Mouse (Mus musculus) midbrain, embryonic 15.5 days (tissue): ENCODE measurements around the gene Sdr9c7. TPM values are rescaled to one million over a fixed set of nuclear protein-coding genes. Genes with fewer than 3 reads are reported as not detected.

Experiments
- ATAC-seq: fragments of 200-750 bp; cut with Nextera tagmentation; replicated peaks from 2 replicates; pipeline ENCODE4 v1.8.0; 2017; ENCODE audit warnings: moderate TSS enrichment
- H3K27ac ChIP-seq: fragments of 300-500 bp; sonication (generic); 2 replicates; pipeline ENCODE4 v1.5.1; 2015; ENCODE audit warnings: mild to moderate bottlenecking, inconsistent platforms
- H3K27me3 ChIP-seq: fragments of 300-500 bp; sonication (generic); replicated peaks from 2 replicates; pipeline ENCODE4 v1.6.1; 2015; ENCODE audit warnings: inconsistent platforms
- H3K36me3 ChIP-seq: fragments of 300-500 bp; sonication (generic); replicated peaks from 2 replicates; pipeline ENCODE4 v1.6.1; 2015; ENCODE audit warnings: inconsistent platforms
- H3K4me1 ChIP-seq: fragments of 300-500 bp; sonication (generic); 2 replicates; pipeline ENCODE4 v1.6.1; 2015; ENCODE audit warnings: inconsistent platforms
- H3K4me2 ChIP-seq: fragments of 300-500 bp; sonication (generic); 2 replicates; pipeline ENCODE4 v1.6.1; 2015; ENCODE audit warnings: inconsistent platforms, mild to moderate bottlenecking, moderate library complexity
- H3K4me3 ChIP-seq: fragments of 300-500 bp; sonication (generic); 2 replicates; pipeline ENCODE4 v1.5.1; 2015; ENCODE audit warnings: mild to moderate bottlenecking, inconsistent platforms
- H3K9ac ChIP-seq: fragments of 300-500 bp; sonication (generic); 2 replicates; pipeline ENCODE4 v1.6.1; 2015; ENCODE audit warnings: mild to moderate bottlenecking, inconsistent platforms
- H3K9me3 ChIP-seq: fragments of 300-500 bp; sonication (generic); 2 replicates; pipeline ENCODE4 v1.6.1; 2016; ENCODE audit warnings: inconsistent platforms
- WGBS: fragments of 180-500 bp; shearing (Covaris S2); methylation state at CpG from one replicate; pipeline ENCODE4 v1.1.7; 2015; ENCODE audit warnings: mixed read lengths; 5-methylcytosine and 5-hydroxymethylcytosine counted together
- polyA plus RNA-seq: library from polyadenylated mRNA; unstranded; fragments of >200 nt; fragmentation: Nextera tagmentation; extraction: Ambion mirVana; gene quantifications from 2 replicates; pipeline ENCODE4 v1.2.1, GENCODE M21; 2015

Sdr9c7 gene
- polyA plus RNA-seq, 1 experiment from 2014 or later = not detected

GRCm38 (mm10) chr10:127951390-127951789 lies 53.1 kb downstream of the Sdr9c7 start:
- Histone ChIP-seq H3K9ac (no peak overlapping the region), H3K27ac (no peak overlapping the region), H3K4me1 (no peaks in the 10 kb centered on the region), H3K36me3 (no peaks in the 10 kb centered on the region), H3K9me3 (no peaks in the 10 kb centered on the region), H3K4me2 (no peak overlapping the region), H3K27me3 (no peaks in the 10 kb centered on the region), H3K4me3 (no peak overlapping the region)
- ATAC-seq = no peak
- 86% methylated on average over 9 of the region's 9 CpGs for WGBS

- H3K4me3 ChIP-seq = no peak overlapping the region
- no peak for ATAC-seq
- H3K4me2 ChIP-seq = no peak overlapping the region
- no peaks in the 10 kb centered on the region for H3K4me1 ChIP-seq
- H3K36me3 ChIP-seq = no peaks in the 10 kb centered on the region
- no peak overlapping the region for H3K9ac ChIP-seq
- no peaks in the 10 kb centered on the region for H3K9me3 ChIP-seq
- H3K27ac ChIP-seq = no peak overlapping the region
- WGBS = 81% methylated on average over 4 of the region's 4 CpGs
- H3K27me3 ChIP-seq = no peaks in the 10 kb centered on the region
These were observed 53.5 kb downstream of the Sdr9c7 start for GRCm38 (mm10) chr10:127951821-127952220.

GRCm38 (mm10) chr10:127955034-127955433 lies 56.7 kb downstream of the Sdr9c7 start:
- no peak for ATAC-seq
- Histone ChIP-seq H3K4me3 (no peak overlapping the region), H3K27me3 (no peaks in the 10 kb centered on the region), H3K36me3 (no peaks in the 10 kb centered on the region), H3K4me1 (no peaks in the 10 kb centered on the region), H3K27ac (no peak overlapping the region), H3K9me3 (no peaks in the 10 kb centered on the region), H3K9ac (no peak overlapping the region), H3K4me2 (no peak overlapping the region)
- 77% methylated on average over 4 of the region's 4 CpGs for WGBS

GRCm38 (mm10) chr10:127956168-127956816 lies 58.0 kb downstream of the Sdr9c7 start:
- no peak for ATAC-seq
- Histone ChIP-seq H3K4me3 (no peak overlapping the region), H3K27ac (no peak overlapping the region), H3K4me2 (no peak overlapping the region), H3K36me3 (no peaks in the 10 kb centered on the region), H3K27me3 (no peaks in the 10 kb centered on the region), H3K4me1 (no peaks in the 10 kb centered on the region), H3K9ac (no peak overlapping the region), H3K9me3 (no peaks in the 10 kb centered on the region)
- 58% methylated on average over 16 of the region's 16 CpGs for WGBS

- Histone ChIP-seq H3K27me3 (no peaks in the 10 kb centered on the region), H3K9me3 (no peaks in the 10 kb centered on the region), H3K4me3 (no peak overlapping the region), H3K4me2 (no peak overlapping the region), H3K36me3 (no peaks in the 10 kb centered on the region), H3K4me1 (no peaks in the 10 kb centered on the region), H3K9ac (no peak overlapping the region), H3K27ac (no peak overlapping the region)
- WGBS = 93% methylated on average over 7 of the region's 7 CpGs
- ATAC-seq = no peak
These were observed 60.9 kb downstream of the Sdr9c7 start for GRCm38 (mm10) chr10:127959161-127959679.

Other genes with a start within 250 kb of the Sdr9c7 start
- gene Nemp1, start 231.6 kb upstream of the Sdr9c7 start, polyA plus RNA-seq = 3.3 and 3.7 TPM in 2 replicates
- 1.9 and 2.6 TPM in 2 replicates for gene Nab2, start 229.9 kb upstream of the Sdr9c7 start, polyA plus RNA-seq
- 0.25 and 0.46 TPM in 2 replicates for gene Myo1a, start 193.3 kb upstream of the Sdr9c7 start, polyA plus RNA-seq
- 0.36 TPM in 1 of 2 replicates, not detected in the other for gene Tac2, start 174.0 kb upstream of the Sdr9c7 start, polyA plus RNA-seq
- gene Zbtb39, start 159.0 kb upstream of the Sdr9c7 start, polyA plus RNA-seq = 4.0 and 4.2 TPM in 2 replicates
- 1.2 and 1.8 TPM in 2 replicates for gene Gpr182, start 146.8 kb upstream of the Sdr9c7 start, polyA plus RNA-seq
- not detected in 2 replicates for gene Rdh1, start 138.8 kb upstream of the Sdr9c7 start, polyA plus RNA-seq
- gene Rdh16f1, start 138.7 kb upstream of the Sdr9c7 start, polyA plus RNA-seq = not detected in 2 replicates
- 0.12 and 0.31 TPM in 2 replicates for gene Rdh9, start 122.1 kb upstream of the Sdr9c7 start, polyA plus RNA-seq
- gene Rdh16, start 97.4 kb upstream of the Sdr9c7 start, polyA plus RNA-seq = not detected in 2 replicates
- not detected in 2 replicates for gene Rdh19, start 48.6 kb upstream of the Sdr9c7 start, polyA plus RNA-seq
- not detected in 2 replicates for gene Rdh16f2, start 32.0 kb upstream of the Sdr9c7 start, polyA plus RNA-seq
- gene Rdh7, start 9.7 kb upstream of the Sdr9c7 start, polyA plus RNA-seq = not detected in 2 replicates
- gene Hsd17b6, start 109.1 kb downstream of the Sdr9c7 start, polyA plus RNA-seq = not detected in 2 replicates
- gene Prim1, start 116.7 kb downstream of the Sdr9c7 start, polyA plus RNA-seq = 37.2 and 41.8 TPM in 2 replicates
- gene Naca, start 137.1 kb downstream of the Sdr9c7 start, polyA plus RNA-seq = 473 and 476 TPM in 2 replicates
- 351 and 372 TPM in 2 replicates for gene Ptges3, start 160.4 kb downstream of the Sdr9c7 start, polyA plus RNA-seq
- gene Atp5b, start 184.8 kb downstream of the Sdr9c7 start, polyA plus RNA-seq = 2,030 and 2,053 TPM in 2 replicates
- 9.2 and 10.9 TPM in 2 replicates for gene Baz2a, start 193.1 kb downstream of the Sdr9c7 start, polyA plus RNA-seq